Mouse (Mus musculus) heart, adult 10 weeks (tissue): Measurements from ENCODE around the gene Spty2d1. TPM values are rescaled to one million over a fixed set of nuclear protein-coding genes. Genes with fewer than 3 reads are reported as not detected.

Source experiments
- polyA plus RNA-seq: library from polyadenylated mRNA; stranded (reverse); fragments of 350-450 nt; fragmentation: Illumina TruSeq; extraction: RNeasy Lipid Tissue Mini Kit (QIAGEN cat#74804); gene quantifications from one replicate; pipeline ENCODE4 v1.2.3, GENCODE M21; 2014; ENCODE audit warnings: low read depth, low replicate concordance

Spty2d1 gene
- 6.7 TPM for polyA plus RNA-seq

DNA sequence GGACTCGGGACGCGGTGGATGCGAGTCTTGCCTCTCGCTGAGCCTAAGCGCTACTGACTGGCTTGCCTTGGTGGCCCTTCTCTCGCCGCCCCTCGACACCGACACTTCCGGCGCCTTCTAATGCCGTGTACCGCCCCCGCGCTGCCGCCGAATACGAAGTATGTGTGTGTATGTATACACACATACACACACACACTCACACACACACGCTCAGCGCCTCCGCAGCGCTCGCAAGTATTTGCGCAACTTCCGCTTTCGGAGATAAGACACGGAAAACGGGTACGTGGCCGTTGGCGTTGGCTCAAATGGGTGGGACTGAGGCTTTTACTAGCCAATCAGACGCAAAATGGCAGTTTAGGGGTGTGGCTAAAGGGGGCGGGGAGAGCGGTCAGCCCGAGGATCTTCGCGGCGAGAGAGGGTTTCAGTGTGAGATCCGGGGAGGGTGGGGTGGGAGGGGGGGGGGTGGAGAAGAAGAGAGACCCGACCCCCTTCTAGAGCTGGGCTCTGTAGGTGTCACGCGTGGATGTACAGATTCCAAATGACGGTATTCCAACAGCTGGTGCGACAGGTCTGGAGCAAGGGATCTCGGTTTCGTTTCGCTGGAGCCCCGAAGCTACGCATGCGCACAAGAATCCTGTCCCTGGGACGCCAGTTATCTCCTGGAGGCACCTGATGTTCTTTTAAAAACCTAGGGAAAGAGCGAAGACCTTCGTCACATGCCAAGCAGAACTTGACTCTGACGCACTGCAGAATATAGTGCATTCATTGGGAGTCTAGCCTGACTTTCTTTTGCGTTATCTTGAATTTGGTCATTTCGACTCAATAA, at the start of gene Spty2d1:
Gene Spty2d1, minus strand, starts transcription at position 244 of the 826 bp plus-strand sequence.

GRCm38 (mm10) chr7:47050366-47050765, 42.2 kb upstream of the Spty2d1 start, which contains the start of gene Tmem86a:
Tmem86a (plus strand) TSS chr7:47050601.

GRCm38 (mm10) chr7:46983280-46983679, 24.9 kb downstream of the Spty2d1 start, which contains the start of gene Gm9999:
Gm9999 (plus strand) TSS chr7:46983580.

GRCm38 (mm10) chr7:46957831-46958691, 50.1 kb downstream of the Spty2d1 start, which contains the start of gene Uevld:
Uevld (minus strand) TSS chr7:46958527.

Other genes with a start within 250 kb of the Spty2d1 start
- gene Hps5, start 212.3 kb downstream of the Spty2d1 start, polyA plus RNA-seq: 10.8 TPM
- 17.5 TPM for gene Gtf2h1, start 212.3 kb downstream of the Spty2d1 start, polyA plus RNA-seq
- 788 TPM for gene Ldha, start 166.9 kb downstream of the Spty2d1 start, polyA plus RNA-seq
- not detected for gene Ldhc, start 147.2 kb downstream of the Spty2d1 start, polyA plus RNA-seq
- gene Tsg101, start 88.4 kb downstream of the Spty2d1 start, polyA plus RNA-seq: 83.4 TPM
- gene Uevld, start 49.9 kb downstream of the Spty2d1 start, polyA plus RNA-seq: 6.5 TPM
- gene Gm9999, start 24.8 kb downstream of the Spty2d1 start, polyA plus RNA-seq: not detected
- gene Tmem86a, start 42.2 kb upstream of the Spty2d1 start, polyA plus RNA-seq: 23.6 TPM
- not detected for gene Ptpn5, start 125.3 kb upstream of the Spty2d1 start, polyA plus RNA-seq
- gene Mrgpra6, start 196.5 kb upstream of the Spty2d1 start, polyA plus RNA-seq: not detected
- gene Mrgpra9, start 244.4 kb upstream of the Spty2d1 start, polyA plus RNA-seq: not detected